Mouse (Mus musculus): Measurements from ENCODE around the gene Chek2.

DNA sequence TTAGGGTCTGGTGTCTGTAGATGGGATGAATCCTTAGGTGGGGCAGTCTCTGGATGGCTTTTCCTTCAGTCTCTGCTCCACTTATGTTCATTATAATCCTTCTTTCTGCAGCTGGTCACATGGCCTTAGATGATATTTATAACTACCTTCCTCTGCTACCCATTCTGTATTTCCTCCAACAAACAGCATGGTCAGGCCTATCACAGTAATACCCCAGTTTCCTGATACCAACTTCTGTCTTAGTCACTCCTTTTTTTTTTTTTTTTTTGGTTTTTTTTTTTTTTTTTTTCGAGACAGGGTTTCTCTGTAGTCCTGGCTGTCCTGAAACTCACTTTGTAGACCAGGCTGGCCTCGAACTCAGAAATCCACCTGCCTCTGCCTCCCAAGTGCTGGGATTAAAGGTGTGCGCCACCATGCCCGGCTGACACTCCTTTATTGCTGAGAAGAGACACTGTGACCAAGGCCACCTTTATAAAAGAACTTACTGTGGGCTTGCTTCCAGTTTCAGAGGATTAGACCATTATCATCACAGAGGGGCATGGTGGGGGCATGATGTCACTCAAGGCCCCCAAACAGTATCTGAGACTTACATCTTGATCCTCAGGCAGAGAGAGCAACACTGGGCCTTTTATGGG is 70.3 kb downstream of the Chek2 start:
- no peak for TF ChIP-seq POLR2A (IDR thresholded peaks at IDR 0.05; ENCODE audit: borderline replicate concordance, control insufficient read depth, low read depth, low read length)
- no peak for TF ChIP-seq CTCF (IDR thresholded peaks at IDR 0.05; ENCODE audit: control insufficient read depth, insufficient read depth, low read length)
